Mouse (Mus musculus): ENCODE measurements around the gene Pole2. TPM values are rescaled to one million over a fixed set of nuclear protein-coding genes. Genes with fewer than 3 reads are reported as not detected.
A peak's percentile ranks its signal among the peaks of the same experiment; 100 is the strongest.
"Not testable (repeated sequence)": the region's sequence is repeated elsewhere in the genome, so short reads cannot be mapped to it uniquely, and the experiment has no call there.

Pole2 gene
- polyA plus RNA-seq, 1 experiment from 2014 or later: 33.0 TPM

- H3K27ac ChIP-seq (ENCODE audit: low read length): no peak overlapping the region
- ATAC-seq (ENCODE audit: insufficient number of reproducible peaks, insufficient read depth, low FRiP score, low read depth): no peak
- peaks cover 15% of the 10 kb centered on the region for H3K36me3 ChIP-seq (ENCODE audit: control insufficient read depth, insufficient read depth, low read length)
- H3K4me3 ChIP-seq (ENCODE audit: low read depth, low read length): no peak overlapping the region
- no peaks in the 10 kb centered on the region for H3K9me3 ChIP-seq (ENCODE audit: control insufficient read depth, low read depth, low read length)
- WGBS: 62% methylated on average over 12 of the region's 12 CpGs
- H3K27me3 ChIP-seq (ENCODE audit: control insufficient read depth, insufficient read depth, low read length): no peaks in the 10 kb centered on the region
- H3K9ac ChIP-seq (replicated peaks; ENCODE audit: low read depth, low read length): no peak overlapping the region
- H3K4me2 ChIP-seq (replicated peaks; ENCODE audit: low read depth, low read length): no peak overlapping the region
- no peaks in the 10 kb centered on the region for H3K4me1 ChIP-seq (ENCODE audit: control insufficient read depth, insufficient read depth, low read length)
Measured at GRCm38 (mm10) chr12:69179371-69179770, 48.6 kb downstream of the Pole2 start.

GRCm38 (mm10) chr12:69177526-69177925 lies 50.5 kb downstream of the Pole2 start:
- WGBS: 86% methylated on average over 3 of the region's 3 CpGs
- Histone ChIP-seq H3K9me3 (ENCODE audit: control insufficient read depth, low read depth, low read length) (no peaks in the 10 kb centered on the region), H3K9ac (replicated peaks; ENCODE audit: low read depth, low read length) (no peak overlapping the region), H3K4me2 (replicated peaks; ENCODE audit: low read depth, low read length) (no peak overlapping the region), H3K4me1 (ENCODE audit: control insufficient read depth, insufficient read depth, low read length) (no peaks in the 10 kb centered on the region), H3K27ac (ENCODE audit: low read length) (no peak overlapping the region), H3K36me3 (ENCODE audit: control insufficient read depth, insufficient read depth, low read length) (peaks cover 15% of the 10 kb centered on the region), H3K4me3 (ENCODE audit: low read depth, low read length) (no peak overlapping the region), H3K27me3 (ENCODE audit: control insufficient read depth, insufficient read depth, low read length) (no peaks in the 10 kb centered on the region)
- no peak for ATAC-seq (ENCODE audit: insufficient number of reproducible peaks, insufficient read depth, low FRiP score, low read depth)

GRCm38 (mm10) chr12:69175975-69176374 lies 52.0 kb downstream of the Pole2 start:
- Histone ChIP-seq H3K4me3 (ENCODE audit: low read depth, low read length) (no peak overlapping the region), H3K27me3 (ENCODE audit: control insufficient read depth, insufficient read depth, low read length) (no peaks in the 10 kb centered on the region), H3K9me3 (ENCODE audit: control insufficient read depth, low read depth, low read length) (no peaks in the 10 kb centered on the region), H3K9ac (replicated peaks; ENCODE audit: low read depth, low read length) (no peak overlapping the region), H3K36me3 (ENCODE audit: control insufficient read depth, insufficient read depth, low read length) (peaks cover 11% of the 10 kb centered on the region), H3K4me2 (replicated peaks; ENCODE audit: low read depth, low read length) (no peak overlapping the region), H3K4me1 (ENCODE audit: control insufficient read depth, insufficient read depth, low read length) (no peaks in the 10 kb centered on the region), H3K27ac (ENCODE audit: low read length) (no peak overlapping the region)
- WGBS: 82% methylated on average over 3 of the region's 3 CpGs
- ATAC-seq (ENCODE audit: insufficient number of reproducible peaks, insufficient read depth, low FRiP score, low read depth): no peak

GRCm38 (mm10) chr12:69171307-69171706 lies 56.7 kb downstream of the Pole2 start:
- 90% methylated on average over 2 of the region's 2 CpGs for WGBS
- Histone ChIP-seq H3K27me3 (ENCODE audit: control insufficient read depth, insufficient read depth, low read length) (no peaks in the 10 kb centered on the region), H3K9me3 (ENCODE audit: control insufficient read depth, low read depth, low read length) (no peaks in the 10 kb centered on the region), H3K4me3 (ENCODE audit: low read depth, low read length) (no peak overlapping the region), H3K4me2 (replicated peaks; ENCODE audit: low read depth, low read length) (no peak overlapping the region), H3K27ac (ENCODE audit: low read length) (no peak overlapping the region), H3K9ac (replicated peaks; ENCODE audit: low read depth, low read length) (no peak overlapping the region), H3K4me1 (ENCODE audit: control insufficient read depth, insufficient read depth, low read length) (0 out of 2 replicates have a peak, but pooled peaks cover 8% of the 10 kb centered on the region), H3K36me3 (ENCODE audit: control insufficient read depth, insufficient read depth, low read length) (peaks cover 8% of the 10 kb centered on the region)
- no peak for ATAC-seq (ENCODE audit: insufficient number of reproducible peaks, insufficient read depth, low FRiP score, low read depth)

- peak; percentile 91 for ATAC-seq (ENCODE audit: insufficient number of reproducible peaks, insufficient read depth, low FRiP score, low read depth)
- peak within 1 kb of the TSS; percentile 69 for H3K4me2 ChIP-seq (replicated peaks; ENCODE audit: low read depth, low read length)
- peak within 1 kb of the TSS; percentile 89 for H3K4me3 ChIP-seq (ENCODE audit: low read depth, low read length)
- H3K27me3 ChIP-seq (ENCODE audit: control insufficient read depth, insufficient read depth, low read length): no peaks in the 10 kb centered on the region
- H3K9ac ChIP-seq (replicated peaks; ENCODE audit: low read depth, low read length): peak within 1 kb of the TSS; percentile 58
- 0 out of 2 replicates have a peak, but pooled peaks cover 8% of the 10 kb centered on the region for H3K4me1 ChIP-seq (ENCODE audit: control insufficient read depth, insufficient read depth, low read length)
- H3K27ac ChIP-seq (ENCODE audit: low read length): peak within 1 kb of the TSS; percentile 81
- WGBS: 1% methylated on average over 40 of the region's 40 CpGs
- no peaks in the 10 kb centered on the region for H3K36me3 ChIP-seq (ENCODE audit: control insufficient read depth, insufficient read depth, low read length)
- H3K9me3 ChIP-seq (ENCODE audit: control insufficient read depth, low read depth, low read length): no peaks in the 10 kb centered on the region
Measured at GRCm38 (mm10) chr12:69168461-69169106, 59.4 kb downstream of the Pole2 start, which contains the start of gene Lrr1. TSS of gene Lrr1 (plus strand) at chr12:69168814.

GRCm38 (mm10) chr12:69167656-69168460 lies 60.1 kb downstream of the Pole2 start:
- WGBS: 8% methylated on average over 18 of the region's 18 CpGs
- Histone ChIP-seq H3K4me2 (replicated peaks; ENCODE audit: low read depth, low read length) (peak overlapping the region; percentile 69), H3K9me3 (ENCODE audit: control insufficient read depth, low read depth, low read length) (no peaks in the 10 kb centered on the region), H3K4me1 (ENCODE audit: control insufficient read depth, insufficient read depth, low read length) (0 out of 2 replicates have a peak, but pooled peaks cover 8% of the 10 kb centered on the region), H3K4me3 (ENCODE audit: low read depth, low read length) (peak overlapping the region; percentile 89), H3K27ac (ENCODE audit: low read length) (peak overlapping the region; percentile 81; the same call in 1 of the 2 replicates), H3K36me3 (ENCODE audit: control insufficient read depth, insufficient read depth, low read length) (no peaks in the 10 kb centered on the region), H3K27me3 (ENCODE audit: control insufficient read depth, insufficient read depth, low read length) (no peaks in the 10 kb centered on the region), H3K9ac (replicated peaks; ENCODE audit: low read depth, low read length) (peak overlapping the region; percentile 58)
- peak; percentile 30; the same call in 1 of the 2 replicates for ATAC-seq (ENCODE audit: insufficient number of reproducible peaks, insufficient read depth, low FRiP score, low read depth)

GRCm38 (mm10) chr12:69166861-69167581 lies 61.0 kb downstream of the Pole2 start:
- not testable (repeated sequence) for H3K4me1 ChIP-seq (ENCODE audit: control insufficient read depth, insufficient read depth, low read length); H3K27ac ChIP-seq (ENCODE audit: low read length); H3K4me2 ChIP-seq (replicated peaks; ENCODE audit: low read depth, low read length); H3K4me3 ChIP-seq (ENCODE audit: low read depth, low read length); H3K36me3 ChIP-seq (ENCODE audit: control insufficient read depth, insufficient read depth, low read length); H3K9me3 ChIP-seq (ENCODE audit: control insufficient read depth, low read depth, low read length); H3K9ac ChIP-seq (replicated peaks; ENCODE audit: low read depth, low read length); ATAC-seq (ENCODE audit: insufficient number of reproducible peaks, insufficient read depth, low FRiP score, low read depth); H3K27me3 ChIP-seq (ENCODE audit: control insufficient read depth, insufficient read depth, low read length)
- 68% methylated on average over 8 of the region's 8 CpGs for WGBS

- Histone ChIP-seq H3K9ac (replicated peaks; ENCODE audit: low read depth, low read length) (no peak overlapping the region), H3K27me3 (ENCODE audit: control insufficient read depth, insufficient read depth, low read length) (no peaks in the 10 kb centered on the region), H3K4me3 (ENCODE audit: low read depth, low read length) (no peak overlapping the region), H3K9me3 (ENCODE audit: control insufficient read depth, low read depth, low read length) (no peaks in the 10 kb centered on the region), H3K27ac (ENCODE audit: low read length) (no peak overlapping the region), H3K4me1 (ENCODE audit: control insufficient read depth, insufficient read depth, low read length) (0 out of 2 replicates have a peak, but pooled peaks cover 7% of the 10 kb centered on the region), H3K4me2 (replicated peaks; ENCODE audit: low read depth, low read length) (no peak overlapping the region), H3K36me3 (ENCODE audit: control insufficient read depth, insufficient read depth, low read length) (no peaks in the 10 kb centered on the region)
- WGBS: 47% methylated on average over 3 of the region's 3 CpGs
- peak; percentile 25; the same call in 1 of the 2 replicates for ATAC-seq (ENCODE audit: insufficient number of reproducible peaks, insufficient read depth, low FRiP score, low read depth)
Measured at GRCm38 (mm10) chr12:69164904-69165303, 63.1 kb downstream of the Pole2 start.

Data from stomach, embryonic 14.5 days (tissue).